Mouse (Mus musculus): ENCODE measurements at regions not wholly inside any gene's neighbourhood (a gene's known extent, or its start where the extent isn't known, plus 50 kb on each side); places are given as distances from the start of the nearest gene placed in this dataset.

DNA sequence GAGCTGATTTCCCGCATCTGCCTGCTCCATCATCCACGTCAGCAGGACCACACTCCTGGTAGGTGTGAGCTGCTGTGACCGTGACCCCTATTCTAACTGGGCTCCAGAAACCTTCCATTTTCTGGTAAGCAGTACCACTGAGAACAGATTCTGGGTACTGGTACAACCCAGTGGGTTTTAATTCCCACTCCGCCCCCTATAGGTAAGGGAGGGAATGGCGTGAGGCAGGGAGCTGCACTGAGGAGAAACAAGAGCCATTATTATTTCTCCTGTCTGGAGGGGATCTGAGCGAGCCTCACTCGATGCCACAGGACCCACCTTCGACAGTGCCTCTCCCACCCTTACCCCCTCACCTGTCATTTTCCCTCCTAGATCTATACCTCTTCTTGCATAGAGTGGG lies 493.3 kb downstream of the Med13l start:
- Histone ChIP-seq H3K27ac (ENCODE audit: control insufficient read depth, low read depth, low read length) (no peak overlapping the region), H3K9me3 (replicated peaks; ENCODE audit: insufficient read depth, low read length) (no peaks in the 10 kb centered on the region), H3K9ac (ENCODE audit: control insufficient read depth, low read depth, low read length, poor library complexity, severe bottlenecking) (no peak overlapping the region), H3K4me1 (ENCODE audit: control insufficient read depth in 1 of 2, insufficient read depth in 2 of 2, low read length in 2 of 2) (no peaks in the 10 kb centered on the region), H3K79me2 (ENCODE audit: control insufficient read depth, insufficient read depth, low read length, poor library complexity) (no peaks in the 10 kb centered on the region), H3K4me3 (ENCODE audit: control insufficient read depth in 1 of 2, insufficient read depth in 1 of 2, low read depth in 2 of 2, low read length in 2 of 2) (no peak overlapping the region), H3K36me3 (ENCODE audit: control insufficient read depth in 1 of 2, insufficient read depth in 2 of 2, low read length in 2 of 2) (no peaks in the 10 kb centered on the region), H3K27me3 (ENCODE audit: control insufficient read depth in 1 of 2, insufficient read depth in 2 of 2, low read length in 2 of 2) (no peaks in the 10 kb centered on the region)
- TF ChIP-seq EP300 (IDR thresholded peaks at IDR 0.05; ENCODE audit: low read depth in 1 of 2, low read length in 2 of 2) (no peak), USF1 (IDR thresholded peaks at IDR 0.05; ENCODE audit: low read depth, low read length) (no peak), RAD21 (IDR thresholded peaks at IDR 0.05; ENCODE audit: low read depth, low read length) (no peak), ZNF384 (IDR thresholded peaks at IDR 0.05; ENCODE audit: low read depth, low read length) (no peak), RCOR1 (IDR thresholded peaks at IDR 0.05; ENCODE audit: low read depth, low read length) (no peak), CHD2 (IDR thresholded peaks at IDR 0.05; ENCODE audit: low read length) (no peak), GABPA (IDR thresholded peaks at IDR 0.05; ENCODE audit: low read depth, low read length) (no peak), NRF1 (IDR thresholded peaks at IDR 0.05; ENCODE audit: insufficient read depth, low read depth, low read length, poor library complexity, severe bottlenecking) (no peak), TCF12 (IDR thresholded peaks at IDR 0.05; ENCODE audit: low read depth, low read length) (no peak), USF2 (IDR thresholded peaks at IDR 0.05; ENCODE audit: borderline replicate concordance in 1 of 2, insufficient read depth in 1 of 2, low read depth in 1 of 2, low read length in 2 of 2) (no peak), POLR2A (IDR thresholded peaks at IDR 0.05; ENCODE audit: control insufficient read depth in 1 of 2, insufficient read depth in 1 of 2, low read depth in 1 of 2, low read length in 2 of 2, poor library complexity in 1 of 2) (no peak)
- DNase-seq (ENCODE audit: low read depth, low spot score): no peak

DNA sequence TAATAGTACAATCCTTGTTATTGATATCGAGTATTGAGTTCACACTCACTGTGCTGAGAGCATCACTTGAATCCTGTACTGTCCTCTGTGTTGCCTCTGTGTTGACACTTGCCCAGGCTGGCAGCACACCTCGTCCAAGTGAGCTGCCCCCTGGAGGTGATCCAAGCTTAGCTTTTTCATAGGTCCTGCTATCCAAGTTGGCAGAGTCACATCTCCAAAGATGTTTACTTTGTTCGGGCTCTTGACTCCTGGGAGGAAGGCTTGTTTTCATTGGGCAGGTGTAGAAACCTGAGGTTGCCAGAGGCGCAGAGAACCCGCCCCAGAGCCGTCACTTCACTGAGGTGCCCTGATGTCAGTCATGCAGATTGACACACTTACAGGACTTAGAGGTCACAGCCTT lies 493.9 kb downstream of the Med13l start:
- TF ChIP-seq NELFE (IDR thresholded peaks at IDR 0.05; ENCODE audit: low read depth, low read length): no peak
- no peak for TF ChIP-seq POLR2A (IDR thresholded peaks at IDR 0.05; ENCODE audit: control insufficient read depth in 1 of 2, insufficient read depth in 1 of 2, low read depth in 1 of 2, low read length in 2 of 2, poor library complexity in 1 of 2)
- TF ChIP-seq KAT2A (conservative IDR thresholded peaks at IDR 0.05; ENCODE audit: low read depth, low read length): no peak
- TF ChIP-seq CHD1 (IDR thresholded peaks at IDR 0.05; ENCODE audit: low read depth, low read length): no peak
- TF ChIP-seq BHLHE40 (IDR thresholded peaks at IDR 0.05; ENCODE audit: borderline replicate concordance, low read depth, low read length): no peak
- TF ChIP-seq MAFK (IDR thresholded peaks at IDR 0.05; ENCODE audit: borderline replicate concordance, low read depth, low read length): no peak
- TF ChIP-seq TAL1 (IDR thresholded peaks at IDR 0.05; ENCODE audit: low read length): no peak
- no peak for TF ChIP-seq MYC (IDR thresholded peaks at IDR 0.05; ENCODE audit: low read depth, low read length)
- TF ChIP-seq ZKSCAN1 (IDR thresholded peaks at IDR 0.05; ENCODE audit: low read depth, low read length): no peak
- no peak for TF ChIP-seq POLR2AphosphoS5 (IDR thresholded peaks at IDR 0.05; ENCODE audit: borderline replicate concordance, low read depth, low read length)
- TF ChIP-seq GATA1 (IDR thresholded peaks at IDR 0.05; ENCODE audit: low read depth, low read length): no peak
- TF ChIP-seq RCOR1 (IDR thresholded peaks at IDR 0.05; ENCODE audit: low read depth, low read length): no peak
- no peaks in the 10 kb centered on the region for H3K9me3 ChIP-seq (replicated peaks; ENCODE audit: insufficient read depth, low read length)

More for the DNA sequence above, 493.9 kb downstream of the Med13l start:
- Histone ChIP-seq H3K36me3 (ENCODE audit: control insufficient read depth in 1 of 2, insufficient read depth in 2 of 2, low read length in 2 of 2) (no peaks in the 10 kb centered on the region), H3K9ac (ENCODE audit: control insufficient read depth, low read depth, low read length, poor library complexity, severe bottlenecking) (no peak overlapping the region), H3K27me3 (ENCODE audit: control insufficient read depth in 1 of 2, insufficient read depth in 2 of 2, low read length in 2 of 2) (no peaks in the 10 kb centered on the region), H3K79me2 (ENCODE audit: control insufficient read depth, insufficient read depth, low read length, poor library complexity) (no peaks in the 10 kb centered on the region), H3K27ac (ENCODE audit: control insufficient read depth, low read depth, low read length) (no peak overlapping the region), H3K4me3 (ENCODE audit: control insufficient read depth in 1 of 2, insufficient read depth in 1 of 2, low read depth in 2 of 2, low read length in 2 of 2) (no peak overlapping the region), H3K4me1 (ENCODE audit: control insufficient read depth in 1 of 2, insufficient read depth in 2 of 2, low read length in 2 of 2) (no peaks in the 10 kb centered on the region)
- no peak for DNase-seq (ENCODE audit: low read depth, low spot score)
